ENCODE assay signal across 12 mouse cellular contexts in genomic region chr3:88513546-88514115, GRCm38 (mm10). TPM values are rescaled to one million over a fixed set of nuclear protein-coding genes. Genes with fewer than 3 reads are reported as not detected.
DNase-seq lines count a peak whose midpoint lies in the region; ATAC-seq and TF ChIP-seq lines count a peak whose summit lies in the region.
"Had no signal": no experiment of that assay in that cellular context is flagged by ENCODE, and none has a peak within 500 bp of the region (broad histone marks: within the 10 kb centered on the region; RNA-seq: fewer than 3 reads in every experiment).

No protein-coding gene starts in this region.

- H3K9ac ChIP-seq in hindbrain, postnatal 0 days (replicated peaks; ENCODE audit: low read length) = no peak overlapping the region
- H3K9ac ChIP-seq in forebrain, embryonic 11.5 days (ENCODE audit: low read length) = no peak overlapping the region
- H3K9ac ChIP-seq: midbrain, embryonic 12.5 days had no signal

- no peak overlapping the region for H3K4me2 ChIP-seq in hindbrain, postnatal 0 days (ENCODE audit: low read depth, low read length)
- no peak overlapping the region for H3K4me2 ChIP-seq in forebrain, embryonic 11.5 days (ENCODE audit: low read depth, low read length, severe bottlenecking)
- H3K4me2 ChIP-seq: midbrain, embryonic 12.5 days had no signal

- peak overlapping the region; percentile 71 for H3K27ac ChIP-seq in hindbrain, embryonic 10.5 days
- H3K27ac ChIP-seq in hindbrain, postnatal 0 days = no peak overlapping the region
- H3K27ac ChIP-seq in forebrain, embryonic 11.5 days (ENCODE audit: low read depth, low read length) = no peak overlapping the region
- H3K27ac ChIP-seq: midbrain, embryonic 12.5 days had no signal

- H3K9me3 ChIP-seq in hindbrain, embryonic 10.5 days = no peaks in the 10 kb centered on the region
- H3K9me3 ChIP-seq in hindbrain, postnatal 0 days (ENCODE audit: low read length) = no peaks in the 10 kb centered on the region
- H3K9me3 ChIP-seq in forebrain, embryonic 11.5 days (ENCODE audit: control insufficient read depth, low read length) = no peaks in the 10 kb centered on the region
- H3K9me3 ChIP-seq: forebrain, embryonic 10.5 days; midbrain, embryonic 12.5 days had no signal

- H3K36me3 ChIP-seq in hindbrain, embryonic 10.5 days = no peaks in the 10 kb centered on the region
- H3K36me3 ChIP-seq in hindbrain, postnatal 0 days (ENCODE audit: insufficient read depth, low read length) = no peaks in the 10 kb centered on the region
- H3K36me3 ChIP-seq in forebrain, embryonic 11.5 days (ENCODE audit: control insufficient read depth, insufficient read depth, low read length) = no peaks in the 10 kb centered on the region
- H3K36me3 ChIP-seq: forebrain, embryonic 10.5 days; midbrain, embryonic 12.5 days had no signal

- no peak overlapping the region for H3K4me3 ChIP-seq in hindbrain, embryonic 10.5 days
- no peak overlapping the region for H3K4me3 ChIP-seq in hindbrain, postnatal 0 days (ENCODE audit: low read length)
- no peak overlapping the region for H3K4me3 ChIP-seq in forebrain, embryonic 11.5 days (ENCODE audit: low read depth, low read length)
- H3K4me3 ChIP-seq: midbrain, embryonic 12.5 days had no signal

- TF ChIP-seq CTCF in hindbrain, postnatal 0 days (IDR thresholded peaks at IDR 0.05; ENCODE audit: low read depth) = no peak

- H3K4me1 ChIP-seq in hindbrain, embryonic 10.5 days (replicated peaks) = peaks cover 44% of the 10 kb centered on the region
- peaks cover 22% of the 10 kb centered on the region for H3K4me1 ChIP-seq in hindbrain, postnatal 0 days (ENCODE audit: insufficient read depth, low read length)
- H3K4me1 ChIP-seq in forebrain, embryonic 11.5 days (replicated peaks; ENCODE audit: control insufficient read depth, insufficient read depth, low read length) = peaks cover 27% of the 10 kb centered on the region

- WGBS in hindbrain, embryonic 10.5 days = 84% methylated on average over 7 of the region's 7 CpGs
- 83% methylated on average over 7 of the region's 7 CpGs for WGBS in hindbrain, postnatal 0 days
- WGBS in forebrain, embryonic 11.5 days = 82% methylated on average over 7 of the region's 7 CpGs

- ATAC-seq in hindbrain, postnatal 0 days = no peak
- ATAC-seq in granulocyte monocyte progenitor cell, adult 5-6 weeks (replicated peaks; ENCODE audit: poor library complexity, severe bottlenecking) = peak; percentile 26
- 0 out of 2 replicates have a peak, but pooled peaks have one; percentile 13 for ATAC-seq in monocyte, adult 5-6 weeks (replicated peaks; ENCODE audit: insufficient number of reproducible peaks, low FRiP score, low TSS enrichment, poor library complexity, severe bottlenecking)
- ATAC-seq in forebrain, embryonic 11.5 days (replicated peaks; ENCODE audit: low FRiP score) = no peak
- ATAC-seq: Patski had no signal

- no peak for DNase-seq in hindbrain, embryonic 10.5 days (ENCODE audit: low spot score)
- no peak for DNase-seq in hindbrain, postnatal 0 days (ENCODE audit: low spot score)
- peak; percentile 74 for DNase-seq in CD4-positive, CD25-positive, alpha-beta regulatory T cell, adult 2 months (ENCODE audit: low read depth, low spot score)
- no peak for DNase-seq in adipocyte (ENCODE audit: low spot score)
- no peak for DNase-seq in forebrain, embryonic 11.5 days (ENCODE audit: low spot score)
- no peak for DNase-seq in left cerebral cortex, adult 18-20 months (ENCODE audit: low spot score in 2 of 2)
- DNase-seq: right cerebral cortex, postnatal 14 days had no signal

- no peaks in the 10 kb centered on the region; the same call in 1 of the 2 replicates for H3K27me3 ChIP-seq in hindbrain, embryonic 10.5 days (ENCODE audit: insufficient read depth, poor library complexity, severe bottlenecking)
- no peaks in the 10 kb centered on the region for H3K27me3 ChIP-seq in hindbrain, postnatal 0 days (ENCODE audit: insufficient read depth, low read length)
- no peaks in the 10 kb centered on the region for H3K27me3 ChIP-seq in forebrain, embryonic 11.5 days (ENCODE audit: control insufficient read depth, insufficient read depth, low read length)
- H3K27me3 ChIP-seq: Patski had no signal

RNA-seq across cellular contexts. Expression of gene Lmna, which starts 3.9 kb away (rescaled TPM):
- 13.4 and 24.0 TPM in 2 replicates for polyA plus RNA-seq in hindbrain, embryonic 10.5 days (2016; fragmentation: Nextera tagmentation; extraction: Ambion mirVana)
- total RNA-seq in hindbrain, postnatal 0 days (2014; rRNA removed) = 59.7 and 60.8 TPM in 2 replicates
- 59.1 and 61.1 TPM in 2 replicates for polyA plus RNA-seq in hindbrain, postnatal 0 days (2015; fragmentation: Nextera tagmentation; extraction: Ambion mirVana)
- not detected in 2 replicates for total RNA-seq in granulocyte monocyte progenitor cell, adult 5-6 weeks (2014; fragmentation: Nextera tagmentation)
- 0.41 and 1.6 TPM in 2 replicates for total RNA-seq in granulocyte monocyte progenitor cell, adult 5-6 weeks (2017)
- total RNA-seq in monocyte, adult 5-6 weeks (2017) = 28.1 to 43.4 TPM (median 40.8 TPM) in 3 replicates
- polyA plus RNA-seq in forebrain, embryonic 11.5 days (2014; fragmentation: Nextera tagmentation; extraction: Ambion mirVana) = 19.4 and 20.4 TPM in 2 replicates
- total RNA-seq in left cerebral cortex, adult 18-20 months (2021) = 10 to 100 TPM; 61.3 to 67.9 TPM

RNA-seq across cellular contexts. Expression of gene Mex3a, which starts 18.6 kb away (rescaled TPM):
- 30.7 and 31.0 TPM in 2 replicates for polyA plus RNA-seq in hindbrain, embryonic 10.5 days (2016; fragmentation: Nextera tagmentation; extraction: Ambion mirVana)
- total RNA-seq in hindbrain, postnatal 0 days (2014; rRNA removed) = 52.3 and 54.5 TPM in 2 replicates
- polyA plus RNA-seq in hindbrain, postnatal 0 days (2015; fragmentation: Nextera tagmentation; extraction: Ambion mirVana) = 13.9 and 15.3 TPM in 2 replicates
- total RNA-seq in granulocyte monocyte progenitor cell, adult 5-6 weeks (2014; fragmentation: Nextera tagmentation) = 3.8 and 5.1 TPM in 2 replicates
- 1.7 and 2.5 TPM in 2 replicates for total RNA-seq in granulocyte monocyte progenitor cell, adult 5-6 weeks (2017)
- total RNA-seq in monocyte, adult 5-6 weeks (2017) = 0.19 to 0.39 TPM in 2 of 3 replicates, not detected in the other
- polyA plus RNA-seq in forebrain, embryonic 11.5 days (2014; fragmentation: Nextera tagmentation; extraction: Ambion mirVana) = 44.4 and 46.2 TPM in 2 replicates
- 1 to 10 TPM; 2.7 to 3.1 TPM for total RNA-seq in left cerebral cortex, adult 18-20 months (2021)

RNA-seq across cellular contexts. Expression of gene Rab25, which starts 34.5 kb away (rescaled TPM):
- polyA plus RNA-seq in hindbrain, embryonic 10.5 days (2016; fragmentation: Nextera tagmentation; extraction: Ambion mirVana) = 2.1 and 2.9 TPM in 2 replicates
- not detected in 2 replicates for total RNA-seq in hindbrain, postnatal 0 days (2014; rRNA removed)
- polyA plus RNA-seq in hindbrain, postnatal 0 days (2015; fragmentation: Nextera tagmentation; extraction: Ambion mirVana) = 0.44 and 1.3 TPM in 2 replicates
- 1.0 and 1.2 TPM in 2 replicates for total RNA-seq in granulocyte monocyte progenitor cell, adult 5-6 weeks (2014; fragmentation: Nextera tagmentation)
- total RNA-seq in granulocyte monocyte progenitor cell, adult 5-6 weeks (2017) = not detected in 2 replicates
- total RNA-seq in monocyte, adult 5-6 weeks (2017) = 0.97 TPM in 1 of 3 replicates, not detected in the others
- 0.43 and 1.1 TPM in 2 replicates for polyA plus RNA-seq in forebrain, embryonic 11.5 days (2014; fragmentation: Nextera tagmentation; extraction: Ambion mirVana)
- total RNA-seq in left cerebral cortex, adult 18-20 months (2021) = not detected

RNA-seq across cellular contexts. Expression of gene Lamtor2, which starts 39.2 kb away (rescaled TPM):
- polyA plus RNA-seq in hindbrain, embryonic 10.5 days (2016; fragmentation: Nextera tagmentation; extraction: Ambion mirVana) = 173 and 180 TPM in 2 replicates
- total RNA-seq in hindbrain, postnatal 0 days (2014; rRNA removed) = 45.1 and 59.2 TPM in 2 replicates
- polyA plus RNA-seq in hindbrain, postnatal 0 days (2015; fragmentation: Nextera tagmentation; extraction: Ambion mirVana) = 189 and 198 TPM in 2 replicates
- 60.7 and 74.3 TPM in 2 replicates for total RNA-seq in granulocyte monocyte progenitor cell, adult 5-6 weeks (2014; fragmentation: Nextera tagmentation)
- total RNA-seq in granulocyte monocyte progenitor cell, adult 5-6 weeks (2017) = 102 and 122 TPM in 2 replicates
- total RNA-seq in monocyte, adult 5-6 weeks (2017) = 61.5 to 63.7 TPM (median 63.2 TPM) in 3 replicates
- polyA plus RNA-seq in forebrain, embryonic 11.5 days (2014; fragmentation: Nextera tagmentation; extraction: Ambion mirVana) = 89.3 and 96.0 TPM in 2 replicates
- total RNA-seq in left cerebral cortex, adult 18-20 months (2021) = 100 to 1,000 TPM; 104 to 115 TPM

RNA-seq across cellular contexts. Expression of gene Ubqln4, which starts 39.9 kb away (rescaled TPM):
- polyA plus RNA-seq in hindbrain, embryonic 10.5 days (2016; fragmentation: Nextera tagmentation; extraction: Ambion mirVana) = 69.0 and 72.5 TPM in 2 replicates
- total RNA-seq in hindbrain, postnatal 0 days (2014; rRNA removed) = 119 and 131 TPM in 2 replicates
- 29.4 and 29.8 TPM in 2 replicates for polyA plus RNA-seq in hindbrain, postnatal 0 days (2015; fragmentation: Nextera tagmentation; extraction: Ambion mirVana)
- total RNA-seq in granulocyte monocyte progenitor cell, adult 5-6 weeks (2014; fragmentation: Nextera tagmentation) = 64.7 and 67.9 TPM in 2 replicates
- 37.9 and 39.6 TPM in 2 replicates for total RNA-seq in granulocyte monocyte progenitor cell, adult 5-6 weeks (2017)
- 14.7 to 25.7 TPM (median 19.6 TPM) in 3 replicates for total RNA-seq in monocyte, adult 5-6 weeks (2017)
- polyA plus RNA-seq in forebrain, embryonic 11.5 days (2014; fragmentation: Nextera tagmentation; extraction: Ambion mirVana) = 89.2 and 95.0 TPM in 2 replicates
- 100 to 1,000 TPM; 143 to 147 TPM for total RNA-seq in left cerebral cortex, adult 18-20 months (2021)

Comparison
In these comparisons a context has a peak if more than half of its experiments do, and no peak if none do; other contexts are left out.
1. ATAC-seq: peak in granulocyte monocyte progenitor cell, adult 5-6 weeks (single experiment) and monocyte, adult 5-6 weeks (single experiment); none in hindbrain, postnatal 0 days (single experiment) and forebrain, embryonic 11.5 days (single experiment).
2. RNA of gene Lmna, which starts 3.9 kb away (total RNA-seq): 61.3 to 67.9 TPM in left cerebral cortex, adult 18-20 months, 59.7 to 60.8 TPM in hindbrain, postnatal 0 days and 28.1 to 43.4 TPM in monocyte, adult 5-6 weeks; 0.41 to 1.6 TPM in granulocyte monocyte progenitor cell, adult 5-6 weeks; every median in the first group is over 10 times any median in the second.